Mouse (Mus musculus) liver, adult 2 months (tissue): Measurements from ENCODE around the gene Spock2. TPM values are rescaled to one million over a fixed set of nuclear protein-coding genes. Genes with fewer than 3 reads are reported as not detected.

ENCODE experiments used
- DNase-seq: peaks from one replicate; pipeline ENCODE4 v3.0.0-alpha.2; 2011; ENCODE audit warnings: low read depth, low spot score; ENCODE audit errors: extremely low read depth
- H3K27ac ChIP-seq: fragments of 200-500 bp; replicated peaks from 2 replicates; pipeline ENCODE4 v1.5.1; 2012; ENCODE audit warnings: low read depth, mild to moderate bottlenecking, control low read depth, inconsistent platforms, low read length; ENCODE audit not compliant: insufficient read depth
- H3K27me3 ChIP-seq: fragments of 200-500 bp; 2 replicates; pipeline ENCODE4 v1.6.1; 2012; ENCODE audit warnings: mild to moderate bottlenecking, moderate library complexity, low read length, inconsistent platforms; ENCODE audit not compliant: control insufficient read depth, insufficient read depth
- H3K36me3 ChIP-seq: fragments of 200-500 bp; 2 replicates; pipeline ENCODE4 v1.6.1; 2012; ENCODE audit warnings: low read length, inconsistent platforms; ENCODE audit not compliant: control insufficient read depth, insufficient read depth
- H3K4me1 ChIP-seq: fragments of 200-500 bp; 2 replicates; pipeline ENCODE4 v1.6.1; 2011; ENCODE audit warnings: low read length; ENCODE audit not compliant: control insufficient read depth, insufficient read depth
- H3K4me3 ChIP-seq: fragments of 200-500 bp; 2 replicates; pipeline ENCODE4 v1.5.1; 2011; ENCODE audit warnings: low read depth, mild to moderate bottlenecking, control low read depth, low read length, moderate library complexity; ENCODE audit not compliant: insufficient read depth
- H3K79me2 ChIP-seq: fragments of 200-500 bp; 2 replicates; pipeline ENCODE4 v1.6.1; 2012; ENCODE audit warnings: inconsistent platforms, mild to moderate bottlenecking, low read length, moderate library complexity; ENCODE audit not compliant: control insufficient read depth, insufficient read depth
- H3K9ac ChIP-seq: fragments of 200-500 bp; 2 replicates; pipeline ENCODE4 v1.6.1; 2012; ENCODE audit warnings: low read depth, mild to moderate bottlenecking, control low read depth, inconsistent platforms, low read length
- CTCF ChIP-seq: fragments of 200-500 bp; IDR thresholded peaks from 2 replicates; pipeline ENCODE4 v1.5.1; 2011; ENCODE audit warnings: low read depth, low read length, control low read depth
- POLR2A ChIP-seq: fragments of 200-500 bp; IDR thresholded peaks from 2 replicates; pipeline ENCODE4 v1.6.1; 2011; ENCODE audit warnings: low read length, control low read depth; ENCODE audit not compliant: insufficient read depth; ENCODE audit errors: extremely low read depth
- WGBS: fragments of 180-500 bp; shearing (Covaris S2); methylation state at CpG from one replicate; pipeline ENCODE4 v1.1.7; 2018; 5-methylcytosine and 5-hydroxymethylcytosine counted together
- polyA plus RNA-seq: library from polyadenylated mRNA; depleted of rRNA; stranded (reverse); fragments of >200 nt; gene quantifications from 2 replicates; pipeline ENCODE4 v1.2.3, GENCODE M21; 2012
- total RNA-seq: library from RNA; depleted of rRNA; stranded (reverse); fragments of >200 nt; gene quantifications from 2 replicates; pipeline ENCODE4 v1.2.3, GENCODE M21; 2014

Spock2 gene
- total and polyA plus RNA-seq, 2 experiments = 0.18 to 0.34 TPM

- TF ChIP-seq CTCF (no peak), POLR2A (no peak)
- WGBS = 97% methylated on average over 5 of the region's 5 CpGs
- H3K9ac ChIP-seq = no peak overlapping the region
- no peaks in the 10 kb centered on the region for H3K36me3 ChIP-seq
- H3K27me3 ChIP-seq = no peaks in the 10 kb centered on the region
- no peak for DNase-seq
- no peaks in the 10 kb centered on the region for H3K79me2 ChIP-seq
- H3K4me3 ChIP-seq = no peak overlapping the region
- H3K4me1 ChIP-seq = peaks cover 7% of the 10 kb centered on the region; the same call in 1 of the 2 replicates
- no peak overlapping the region for H3K27ac ChIP-seq
Measured at GRCm38 (mm10) chr10:60097774-60098173, 8.2 kb upstream of the Spock2 start.

DNA sequence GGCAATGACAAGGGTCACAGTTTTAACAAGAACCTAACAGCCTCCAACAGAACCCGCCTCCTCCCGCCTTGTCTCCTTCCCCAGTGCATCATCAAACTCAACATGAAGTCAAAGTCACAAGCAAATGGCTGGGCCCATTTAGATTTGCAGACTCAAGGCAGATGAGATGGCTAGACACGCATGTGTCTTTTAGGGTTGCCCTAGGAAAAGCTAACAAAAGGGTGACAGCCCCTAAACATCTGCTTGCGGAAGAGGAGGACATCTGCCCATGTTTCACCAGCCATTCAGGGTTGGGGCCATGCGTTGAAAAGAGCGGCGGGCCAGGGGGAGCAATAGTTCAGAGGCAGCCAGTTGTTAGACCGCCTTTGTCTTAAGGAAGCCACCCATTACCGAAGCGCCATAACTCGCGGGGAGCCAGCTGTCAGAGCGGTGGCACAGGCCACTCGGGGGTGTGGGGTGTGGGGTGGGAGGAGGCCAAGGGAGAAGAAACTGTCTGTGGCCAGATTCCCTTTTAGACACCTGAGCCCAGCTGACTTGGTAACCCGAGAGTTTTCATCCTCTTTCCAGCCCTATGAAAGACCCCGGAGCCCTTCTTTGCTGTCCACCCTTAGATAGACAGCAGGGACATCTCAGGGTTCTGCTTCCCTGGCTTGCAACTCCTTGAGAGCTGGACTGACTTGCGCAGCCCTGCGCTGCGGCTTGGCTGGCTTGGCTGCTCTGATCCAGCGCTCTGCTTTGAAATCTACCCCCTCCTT lies 451 bp upstream of the Spock2 start:
- no peak overlapping the region for H3K27ac ChIP-seq
- no peak overlapping the region for H3K4me3 ChIP-seq
- 42% methylated on average over 20 of the region's 20 CpGs for WGBS
- DNase-seq = no peak
- H3K27me3 ChIP-seq = peaks cover 19% of the 10 kb centered on the region
- no peaks in the 10 kb centered on the region for H3K36me3 ChIP-seq
- H3K4me1 ChIP-seq = no peaks in the 10 kb centered on the region
- no peak overlapping the region for H3K9ac ChIP-seq
- H3K79me2 ChIP-seq = no peaks in the 10 kb centered on the region
- TF ChIP-seq CTCF = no peak
- TF ChIP-seq POLR2A = no peak

DNA sequence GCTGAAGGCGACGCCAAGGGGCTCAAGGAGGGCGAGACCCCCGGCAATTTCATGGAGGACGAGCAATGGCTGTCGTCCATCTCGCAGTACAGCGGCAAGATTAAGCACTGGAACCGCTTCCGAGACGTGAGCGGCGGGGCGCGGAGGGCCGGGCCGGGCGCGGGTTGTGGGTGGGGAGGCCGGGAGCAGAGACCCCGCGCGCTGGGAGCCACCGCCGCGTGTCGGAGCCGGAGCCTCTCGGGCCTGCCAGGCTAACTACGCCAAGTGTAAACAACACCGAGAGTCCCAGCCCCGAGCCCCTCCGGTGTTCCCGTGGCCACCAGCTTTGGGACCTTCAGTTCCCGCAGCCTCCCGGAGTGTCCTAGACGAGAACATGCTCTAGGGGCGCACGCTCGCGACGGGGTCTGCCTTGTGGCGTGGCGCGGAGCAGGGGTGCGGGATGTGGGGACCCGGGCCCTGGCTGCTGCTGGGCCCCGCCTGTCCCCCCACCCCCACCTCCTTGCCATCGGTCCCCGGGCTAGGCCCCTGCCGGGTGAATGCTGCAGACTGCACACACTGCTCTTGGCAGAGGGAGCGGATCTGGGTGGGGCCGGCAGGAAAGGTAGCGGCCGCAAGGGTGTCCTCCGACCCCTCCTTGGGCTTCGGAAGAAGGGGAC lies 640 bp downstream of the Spock2 start:
- H3K27ac ChIP-seq = no peak overlapping the region
- no peaks in the 10 kb centered on the region for H3K4me1 ChIP-seq
- peak overlapping the region; percentile 38; the same call in 1 of the 2 replicates for H3K4me3 ChIP-seq
- H3K79me2 ChIP-seq = no peaks in the 10 kb centered on the region
- H3K9ac ChIP-seq = no peak overlapping the region
- DNase-seq = no peak
- TF ChIP-seq POLR2A (no peak), CTCF (no peak)
- peaks cover 19% of the 10 kb centered on the region for H3K27me3 ChIP-seq
- 1% methylated on average over 57 of the region's 57 CpGs for WGBS
- H3K36me3 ChIP-seq = no peaks in the 10 kb centered on the region

DNA sequence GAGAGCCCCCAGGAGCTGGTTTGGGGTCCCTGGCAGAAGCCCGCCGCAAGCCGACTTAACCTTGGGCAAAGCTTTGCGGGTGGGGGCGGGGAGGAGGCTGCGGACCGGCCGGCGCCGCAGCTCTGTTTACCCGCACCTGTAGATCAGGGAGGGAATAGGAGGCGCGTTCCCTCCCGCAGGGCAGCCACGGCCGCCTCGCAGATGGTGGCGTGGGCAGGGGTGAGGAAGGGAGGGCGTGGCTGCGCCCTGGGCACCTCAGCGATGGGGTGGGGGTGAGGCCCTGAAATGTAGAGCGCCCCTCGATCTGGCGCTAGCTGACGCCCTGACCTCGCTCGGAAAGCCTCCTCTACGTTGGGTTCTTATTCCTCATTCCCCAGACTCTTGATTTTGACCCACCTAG lies 1.4 kb downstream of the Spock2 start:
- TF ChIP-seq CTCF (no peak), POLR2A (no peak)
- Histone ChIP-seq H3K79me2 (no peaks in the 10 kb centered on the region), H3K4me3 (peak overlapping the region; percentile 17; the same call in 1 of the 2 replicates), H3K27me3 (peaks cover 19% of the 10 kb centered on the region), H3K27ac (no peak overlapping the region), H3K4me1 (no peaks in the 10 kb centered on the region), H3K36me3 (no peaks in the 10 kb centered on the region), H3K9ac (no peak overlapping the region)
- WGBS = 8% methylated on average over 28 of the region's 28 CpGs
- DNase-seq = no peak

- DNase-seq = no peak
- peaks cover 19% of the 10 kb centered on the region for H3K27me3 ChIP-seq
- H3K27ac ChIP-seq = no peak overlapping the region
- TF ChIP-seq CTCF (no peak), POLR2A (no peak)
- H3K36me3 ChIP-seq = no peaks in the 10 kb centered on the region
- no peak overlapping the region for H3K9ac ChIP-seq
- WGBS = 65% methylated on average over 17 of the region's 17 CpGs
- H3K79me2 ChIP-seq = no peaks in the 10 kb centered on the region
- no peaks in the 10 kb centered on the region for H3K4me1 ChIP-seq
- no peak overlapping the region for H3K4me3 ChIP-seq
Measured at GRCm38 (mm10) chr10:60108321-60109111, 2.5 kb downstream of the Spock2 start.
